Mouse (Mus musculus): ENCODE measurements around the gene Krtap19-5.

DNA sequence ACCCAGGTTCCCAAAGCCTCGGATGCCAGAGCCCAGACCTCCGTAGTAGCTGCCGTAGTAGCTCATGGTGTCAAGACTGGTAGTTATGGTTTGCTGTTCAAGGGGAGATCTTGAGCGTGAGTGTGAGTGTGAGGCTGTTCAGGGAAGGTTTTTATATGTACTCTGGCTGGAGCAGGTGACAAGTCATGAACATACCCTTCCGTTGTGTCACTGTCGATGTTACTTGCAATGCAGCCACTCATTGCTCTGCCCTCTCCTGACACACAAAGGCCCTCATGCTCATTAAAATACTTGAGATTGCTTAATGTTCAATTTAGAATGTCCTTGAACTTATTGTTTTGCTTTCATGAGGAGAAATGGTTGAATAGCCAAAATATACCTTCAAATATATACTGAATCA lies at the start of gene Krtap19-5:
- TF ChIP-seq USF1 (IDR thresholded peaks at IDR 0.05; ENCODE audit: low read depth) (no peak), CTCF (IDR thresholded peaks at IDR 0.05; ENCODE audit: control insufficient read depth, insufficient read depth, insufficient read length) (no peak)
